Mouse (Mus musculus) kidney, adult 2 months (tissue): ENCODE data around the gene Ptprm.

ENCODE experiments used
- CTCF ChIP-seq: fragments of 200-500 bp; conservative IDR thresholded peaks from 2 replicates; pipeline ENCODE4 v1.5.1; 2011; ENCODE audit warnings: low read depth, mild to moderate bottlenecking, control low read depth, low read length, moderate library complexity, mixed read lengths; ENCODE audit not compliant: insufficient read depth, insufficient read length
- POLR2A ChIP-seq: fragments of 200-500 bp; IDR thresholded peaks from one replicate; pipeline ENCODE4 v1.6.1; 2011; ENCODE audit warnings: low read depth, low read length, control low read depth

DNA sequence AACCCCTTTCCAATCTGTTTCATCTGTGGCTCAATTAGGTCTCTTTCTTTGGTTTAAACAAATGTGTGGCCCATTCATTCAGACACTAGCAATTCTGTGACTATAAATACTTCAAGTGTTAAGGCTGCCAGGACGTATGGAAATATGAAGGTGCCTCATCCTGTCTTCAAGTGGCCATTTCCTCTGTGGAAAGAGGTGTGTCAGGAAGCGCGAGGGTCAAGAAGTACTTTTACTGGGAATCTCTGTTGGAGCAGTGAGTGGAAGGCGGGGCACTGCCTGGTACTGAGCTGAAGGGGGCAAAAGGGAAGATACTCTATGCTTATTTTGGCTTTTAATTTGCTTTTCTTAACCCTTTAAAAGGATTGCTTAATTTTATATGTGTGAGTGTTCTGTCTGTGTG is 659.9 kb downstream of the Ptprm start:
- TF ChIP-seq POLR2A (no peak), CTCF (no peak)
